23 mouse cellular contexts compared by ENCODE assay signal in the genomic region with DNA sequence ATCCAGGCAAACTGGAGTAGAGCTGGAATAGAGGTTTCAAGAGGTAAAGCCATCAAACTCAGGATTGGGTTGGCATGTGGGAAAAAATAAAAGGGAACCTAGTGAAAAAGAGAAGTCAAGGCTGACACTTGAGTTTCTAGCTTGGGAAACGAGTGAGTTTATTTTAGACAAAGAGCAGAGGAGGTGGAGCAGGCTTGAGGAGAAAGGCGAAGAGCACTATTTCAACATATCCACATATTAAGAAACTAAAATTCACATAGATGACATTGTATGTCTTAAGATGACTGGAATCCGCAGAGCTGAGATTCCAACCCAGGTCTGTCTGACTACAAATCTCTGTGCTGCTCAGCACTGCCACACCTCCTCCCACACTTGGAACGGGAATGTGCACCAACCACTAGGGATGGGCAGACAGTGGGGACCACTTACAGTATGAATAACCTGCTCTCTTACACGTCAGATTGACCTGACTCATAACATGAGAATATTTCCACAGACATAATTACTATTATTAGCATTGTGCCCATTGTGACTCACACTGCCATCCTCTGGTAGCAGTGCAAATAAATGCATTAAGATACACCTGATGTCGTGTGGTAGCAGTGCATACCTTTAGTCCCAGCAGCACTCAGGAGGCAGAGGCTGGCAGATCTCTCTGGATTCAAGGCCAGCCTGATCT. TPM values are rescaled to one million over a fixed set of nuclear protein-coding genes. Genes with fewer than 3 reads are reported as not detected.
DNase-seq lines count a peak whose midpoint lies in the region; ATAC-seq and TF ChIP-seq lines count a peak whose summit lies in the region.
"Had no signal": no experiment of that assay in that cellular context is flagged by ENCODE, and none has a peak within 500 bp of the region (broad histone marks: within the 10 kb centered on the region; RNA-seq: fewer than 3 reads in every experiment).

No protein-coding gene starts in this region.

- no peak for TF ChIP-seq POLR2A in CH12.LX (IDR thresholded peaks at IDR 0.05; ENCODE audit: low read depth, low read length)

- H3K9me3 ChIP-seq in heart, postnatal 0 days (replicated peaks; ENCODE audit: control insufficient read depth, low read length) = no peaks in the 10 kb centered on the region
- no peaks in the 10 kb centered on the region for H3K9me3 ChIP-seq in heart, embryonic 10.5 days
- H3K9me3 ChIP-seq in CH12.LX (replicated peaks; ENCODE audit: low read length) = no peaks in the 10 kb centered on the region
- H3K9me3 ChIP-seq: embryonic facial prominence, embryonic 10.5 days; forebrain, embryonic 12.5 days; hindbrain, embryonic 12.5 days; limb, embryonic 13.5 days; liver, embryonic 15.5 days; midbrain, embryonic 10.5 days; neural tube, embryonic 12.5 days had no signal

- no peak overlapping the region for H3K4me2 ChIP-seq in heart, postnatal 0 days (ENCODE audit: low read depth, low read length)
- no peak overlapping the region for H3K4me2 ChIP-seq in CH12.LX (ENCODE audit: insufficient read depth, low read depth, poor library complexity, severe bottlenecking)
- H3K4me2 ChIP-seq: forebrain, embryonic 12.5 days; hindbrain, embryonic 12.5 days; limb, embryonic 13.5 days; liver, embryonic 15.5 days; neural tube, embryonic 12.5 days had no signal

- in situ Hi-C loops in CH12.LX (cut with MboI; ENCODE audit: low pct_ligation_motif_present, low pct_unique_long_range_greater_than_20kb, low sequenced_read_pairs) = loop anchor here (10.0 kb wide), 1 partner anchor 95 kb away; no protein-coding TSS in a partner anchor

- DNase-seq in heart, postnatal 0 days (ENCODE audit: low spot score) = no peak
- no peak for DNase-seq in heart, embryonic 10.5 days (ENCODE audit: low spot score)
- peak; percentile 12 for DNase-seq in 3134 (ENCODE audit: extremely low read depth, insufficient read length, low spot score)
- DNase-seq in CH12.LX (ENCODE audit: extremely low read depth) = peak; percentile 24
- no peak for DNase-seq in adrenal gland, postnatal 14 days
- DNase-seq in left cerebral cortex, adult 8-10 months (ENCODE audit: low spot score in 2 of 2) = no peak
- DNase-seq in cerebellum, adult 8-10 months = no peak
- DNase-seq: adrenal gland, postnatal 36 days; cerebellum, postnatal 25 days; gastrocnemius, postnatal 10 days; kidney, postnatal 36 days; lung, postnatal 10 days; right cerebral cortex, adult 18-20 months; thymus, postnatal 14 days had no signal

- H3K4me1 ChIP-seq in heart, postnatal 0 days (ENCODE audit: control insufficient read depth, insufficient read depth) = no peaks in the 10 kb centered on the region
- no peaks in the 10 kb centered on the region for H3K4me1 ChIP-seq in heart, embryonic 10.5 days
- H3K4me1 ChIP-seq in CH12.LX (ENCODE audit: control insufficient read depth in 1 of 2, insufficient read depth in 2 of 2) = peaks cover 2 to 16% of the 10 kb centered on the region in 2 experiments; a peak in 2 of 4 replicates
- H3K4me1 ChIP-seq: forebrain, embryonic 12.5 days; hindbrain, embryonic 12.5 days; limb, embryonic 13.5 days; liver, embryonic 15.5 days; midbrain, embryonic 10.5 days; neural tube, embryonic 12.5 days had no signal

- no peak overlapping the region for H3K9ac ChIP-seq in heart, postnatal 0 days (replicated peaks; ENCODE audit: low read depth, low read length)
- no peak overlapping the region for H3K9ac ChIP-seq in CH12.LX (ENCODE audit: insufficient read depth, low read depth)
- H3K9ac ChIP-seq: forebrain, embryonic 12.5 days; hindbrain, embryonic 12.5 days; limb, embryonic 13.5 days; liver, embryonic 15.5 days; neural tube, embryonic 12.5 days had no signal

- no peaks in the 10 kb centered on the region for H3K79me2 ChIP-seq in CH12.LX (replicated peaks; ENCODE audit: control insufficient read depth, extremely low read depth, insufficient read depth, poor library complexity, severe bottlenecking)

- ATAC-seq in heart, postnatal 0 days (ENCODE audit: insufficient read depth, low read depth) = peak; percentile 27; the same call in 1 of the 2 replicates
- ATAC-seq in megakaryocyte, adult 5-6 weeks (ENCODE audit: poor library complexity, severe bottlenecking) = peak; percentile 86
- ATAC-seq: activated CD4-positive, CD25-positive, alpha-beta regulatory T cell, adult 4 months had no signal

- H3K27me3 ChIP-seq in heart, postnatal 0 days (ENCODE audit: control insufficient read depth, insufficient read depth, low read length) = no peaks in the 10 kb centered on the region
- no peaks in the 10 kb centered on the region for H3K27me3 ChIP-seq in heart, embryonic 10.5 days (ENCODE audit: insufficient read depth, poor library complexity, severe bottlenecking)
- no peaks in the 10 kb centered on the region for H3K27me3 ChIP-seq in CH12.LX (replicated peaks)
- H3K27me3 ChIP-seq: forebrain, embryonic 12.5 days; hindbrain, embryonic 12.5 days; limb, embryonic 13.5 days; neural tube, embryonic 12.5 days had no signal

- no peak overlapping the region for H3K27ac ChIP-seq in heart, postnatal 0 days (ENCODE audit: low read depth)
- H3K27ac ChIP-seq in heart, embryonic 10.5 days = no peak overlapping the region
- no peak overlapping the region for H3K27ac ChIP-seq in CH12.LX (ENCODE audit: insufficient read depth, low read depth)
- H3K27ac ChIP-seq: embryonic facial prominence, embryonic 10.5 days; forebrain, embryonic 12.5 days; hindbrain, embryonic 12.5 days; limb, embryonic 13.5 days; liver, embryonic 15.5 days; midbrain, embryonic 10.5 days; neural tube, embryonic 12.5 days had no signal

- dilution Hi-C loops in CH12.LX (cut with MboI; ENCODE audit: extremely low pct_ligation_motif_present, extremely low pct_unique_long_range_greater_than_20kb, low sequenced_read_pairs) = no loop called here

- TF ChIP-seq RAD21 in CH12.LX (IDR thresholded peaks at IDR 0.05; ENCODE audit: low read depth, low read length) = no peak; the same call in none of the 2 replicates

- no peaks in the 10 kb centered on the region for H3K36me3 ChIP-seq in heart, postnatal 0 days (replicated peaks; ENCODE audit: control insufficient read depth, insufficient read depth, low read length)
- H3K36me3 ChIP-seq in heart, embryonic 10.5 days = no peaks in the 10 kb centered on the region
- H3K36me3 ChIP-seq in CH12.LX (replicated peaks in 1 of 2; ENCODE audit: control insufficient read depth in 1 of 2, insufficient read depth in 1 of 2, low read length in 1 of 2) = no peaks in the 10 kb centered on the region
- H3K36me3 ChIP-seq: embryonic facial prominence, embryonic 10.5 days; forebrain, embryonic 12.5 days; hindbrain, embryonic 12.5 days; limb, embryonic 13.5 days; liver, embryonic 15.5 days; midbrain, embryonic 10.5 days; neural tube, embryonic 12.5 days had no signal

- peak; percentile 25; the same call in 1 of the 2 replicates for TF ChIP-seq CTCF in heart, postnatal 0 days (IDR thresholded peaks at IDR 0.05; ENCODE audit: low read depth)
- TF ChIP-seq CTCF in CH12.LX (conservative IDR thresholded peaks at IDR 0.05 in 1 of 2, IDR thresholded peaks at IDR 0.05 in 1 of 2; ENCODE audit: low read depth in 2 of 2, low read length in 2 of 2) = peak in 1 of 2 experiments; percentile 31; a peak in 2 of 4 replicates

- 56% methylated on average over 6 of the region's 6 CpGs for WGBS in heart, postnatal 0 days
- 76% methylated on average over 6 of the region's 6 CpGs for WGBS in heart, embryonic 10.5 days

- no peak for TF ChIP-seq EP300 in heart, postnatal 0 days (IDR thresholded peaks at IDR 0.05; ENCODE audit: low read depth)
- no peak for TF ChIP-seq EP300 in CH12.LX (IDR thresholded peaks at IDR 0.05; ENCODE audit: low read length)

- H3K4me3 ChIP-seq in heart, postnatal 0 days (ENCODE audit: low read depth, low read length) = no peak overlapping the region
- H3K4me3 ChIP-seq in heart, embryonic 10.5 days = no peak overlapping the region
- no peak overlapping the region for H3K4me3 ChIP-seq in CH12.LX (replicated peaks in 1 of 3; ENCODE audit: low read depth in 2 of 3, low read length in 2 of 3, poor library complexity in 1 of 3)
- H3K4me3 ChIP-seq: embryonic facial prominence, embryonic 10.5 days; forebrain, embryonic 12.5 days; hindbrain, embryonic 12.5 days; limb, embryonic 13.5 days; liver, embryonic 15.5 days; midbrain, embryonic 10.5 days; neural tube, embryonic 12.5 days had no signal

RNA-seq across cellular contexts. Expression of gene Zfyve9, which starts 8.8 kb away (rescaled TPM):
- total RNA-seq in heart, postnatal 0 days (2014; rRNA removed; ENCODE audit: low replicate concordance) = 9.8 and 10.8 TPM in 2 replicates
- polyA plus RNA-seq in heart, postnatal 0 days (2015; fragmentation: Nextera tagmentation; extraction: Ambion mirVana) = 2.9 and 3.1 TPM in 2 replicates
- 3.3 and 3.4 TPM in 2 replicates for polyA plus RNA-seq in heart, embryonic 10.5 days (2016; fragmentation: Nextera tagmentation; extraction: Ambion mirVana)
- total RNA-seq in CH12.LX (2012; rRNA removed) (2.5 and 2.8 TPM in 2 replicates), CH12.LX (2014; rRNA removed) (0.83 and 0.89 TPM in 2 replicates)
- polyA plus RNA-seq in CH12.LX (2012; ENCODE audit: insufficient read length, low read depth) = 1.6 and 1.7 TPM in 2 replicates
- 12.2 and 13.0 TPM in 2 replicates for total RNA-seq in megakaryocyte, adult 5-6 weeks (2015)
- total RNA-seq in megakaryocyte, adult 5-6 weeks (2017) = 13.7 and 15.7 TPM in 2 replicates
- total RNA-seq in adrenal gland, postnatal 14 days (2021) = 22.7 and 24.0 TPM in 2 replicates
- total RNA-seq in left cerebral cortex, adult 8-10 months (2022) = 10 to 100 TPM; 67.6 to 80.0 (median 71.6) TPM

RNA-seq across cellular contexts. Expression of gene Btf3l4, which starts 44.0 kb away (rescaled TPM):
- 65.0 and 78.2 TPM in 2 replicates for total RNA-seq in heart, postnatal 0 days (2014; rRNA removed; ENCODE audit: low replicate concordance)
- 182 and 194 TPM in 2 replicates for polyA plus RNA-seq in heart, postnatal 0 days (2015; fragmentation: Nextera tagmentation; extraction: Ambion mirVana)
- 160 and 165 TPM in 2 replicates for polyA plus RNA-seq in heart, embryonic 10.5 days (2016; fragmentation: Nextera tagmentation; extraction: Ambion mirVana)
- 32.1 and 33.3 TPM in 2 replicates for total RNA-seq in CH12.LX (2012; rRNA removed)
- 52.7 and 70.5 TPM in 2 replicates for total RNA-seq in CH12.LX (2014; rRNA removed)
- polyA plus RNA-seq in CH12.LX (2012; ENCODE audit: insufficient read length, low read depth) = 67.6 and 74.5 TPM in 2 replicates
- 73.0 and 80.3 TPM in 2 replicates for total RNA-seq in megakaryocyte, adult 5-6 weeks (2015)
- 51.2 and 57.6 TPM in 2 replicates for total RNA-seq in megakaryocyte, adult 5-6 weeks (2017)
- total RNA-seq in adrenal gland, postnatal 14 days (2021) = 116 and 127 TPM in 2 replicates
- 100 to 1,000 TPM in 1 of 4 experiments, 10 to 100 TPM in 3; 95.2 to 107 (median 97.2) TPM for total RNA-seq in left cerebral cortex, adult 8-10 months (2022)

RNA-seq across cellular contexts. Expression of gene Txndc12, which starts 45.0 kb away (rescaled TPM):
- 37.7 and 57.6 TPM in 2 replicates for total RNA-seq in heart, postnatal 0 days (2014; rRNA removed; ENCODE audit: low replicate concordance)
- polyA plus RNA-seq in heart, postnatal 0 days (2015; fragmentation: Nextera tagmentation; extraction: Ambion mirVana) = 73.5 and 86.8 TPM in 2 replicates
- polyA plus RNA-seq in heart, embryonic 10.5 days (2016; fragmentation: Nextera tagmentation; extraction: Ambion mirVana) = 101 and 106 TPM in 2 replicates
- 35.9 and 45.5 TPM in 2 replicates for total RNA-seq in CH12.LX (2012; rRNA removed)
- total RNA-seq in CH12.LX (2014; rRNA removed) = 61.4 and 62.3 TPM in 2 replicates
- polyA plus RNA-seq in CH12.LX (2012; ENCODE audit: insufficient read length, low read depth) = 44.1 and 52.7 TPM in 2 replicates
- total RNA-seq in megakaryocyte, adult 5-6 weeks (2015) = 48.6 and 56.1 TPM in 2 replicates
- total RNA-seq in megakaryocyte, adult 5-6 weeks (2017) = 66.5 and 66.7 TPM in 2 replicates
- total RNA-seq in adrenal gland, postnatal 14 days (2021) = 63.8 and 73.9 TPM in 2 replicates
- 10 to 100 TPM; 31.3 to 38.6 (median 36.9) TPM for total RNA-seq in left cerebral cortex, adult 8-10 months (2022)

RNA-seq across cellular contexts. Expression of gene Kti12, which starts 58.2 kb away (rescaled TPM):
- 22.6 and 32.9 TPM in 2 replicates for total RNA-seq in heart, postnatal 0 days (2014; rRNA removed; ENCODE audit: low replicate concordance)
- polyA plus RNA-seq in heart, postnatal 0 days (2015; fragmentation: Nextera tagmentation; extraction: Ambion mirVana) = 19.2 and 22.6 TPM in 2 replicates
- 38.5 and 57.3 TPM in 2 replicates for polyA plus RNA-seq in heart, embryonic 10.5 days (2016; fragmentation: Nextera tagmentation; extraction: Ambion mirVana)
- total RNA-seq in CH12.LX (2012; rRNA removed) (36.1 and 48.4 TPM in 2 replicates), CH12.LX (2014; rRNA removed) (51.4 and 66.0 TPM in 2 replicates)
- 73.8 and 81.3 TPM in 2 replicates for polyA plus RNA-seq in CH12.LX (2012; ENCODE audit: insufficient read length, low read depth)
- 15.6 and 20.7 TPM in 2 replicates for total RNA-seq in megakaryocyte, adult 5-6 weeks (2015)
- total RNA-seq in megakaryocyte, adult 5-6 weeks (2017) = 11.1 and 11.4 TPM in 2 replicates
- total RNA-seq in adrenal gland, postnatal 14 days (2021) = 29.3 and 32.1 TPM in 2 replicates
- 10 to 100 TPM; 15.0 to 16.4 (median 15.7) TPM for total RNA-seq in left cerebral cortex, adult 8-10 months (2022)

RNA-seq across cellular contexts. Expression of gene A730015C16Rik, which starts 59.0 kb away (rescaled TPM):
- total RNA-seq in heart, postnatal 0 days (2014; rRNA removed; ENCODE audit: low replicate concordance) = not detected in 2 replicates
- polyA plus RNA-seq in heart, postnatal 0 days (2015; fragmentation: Nextera tagmentation; extraction: Ambion mirVana) = 0.97 and 0.98 TPM in 2 replicates
- 1.2 and 1.4 TPM in 2 replicates for polyA plus RNA-seq in heart, embryonic 10.5 days (2016; fragmentation: Nextera tagmentation; extraction: Ambion mirVana)
- 7.0 and 11.2 TPM in 2 replicates for total RNA-seq in CH12.LX (2012; rRNA removed)
- not detected in 2 replicates for total RNA-seq in CH12.LX (2014; rRNA removed)
- 0.26 and 0.48 TPM in 2 replicates for polyA plus RNA-seq in CH12.LX (2012; ENCODE audit: insufficient read length, low read depth)
- total RNA-seq in megakaryocyte, adult 5-6 weeks (2015) = not detected in 2 replicates
- total RNA-seq in megakaryocyte, adult 5-6 weeks (2017) = 0.15 and 0.24 TPM in 2 replicates
- 0.53 TPM in 1 of 2 replicates, not detected in the other for total RNA-seq in adrenal gland, postnatal 14 days (2021)
- under 1 TPM in 1 of 4 experiments, not detected in 3; 0.33 TPM for total RNA-seq in left cerebral cortex, adult 8-10 months (2022)
- total RNA-seq: adrenal gland, postnatal 36 days; gastrocnemius, postnatal 10 days had no signal

Comparison
In these comparisons a context has a peak if more than half of its experiments do, and no peak if none do; other contexts are left out.
1. DNase-seq: peak in 3134 (single experiment) and CH12.LX (single experiment); none in heart, postnatal 0 days (single experiment), heart, embryonic 10.5 days (single experiment), adrenal gland, postnatal 14 days (single experiment), left cerebral cortex, adult 8-10 months (0 of 2) and cerebellum, adult 8-10 months (single experiment).